Mouse (Mus musculus) ES-CJ7 (cell line): ENCODE data around the gene Parp1.
A peak's percentile ranks its signal among the peaks of the same experiment; 100 is the strongest.
"Not testable (repeated sequence)": the region's sequence is repeated elsewhere in the genome, so short reads cannot be mapped to it uniquely, and the experiment has no call there.

Experiments
- DNase-seq: peaks from one replicate; pipeline ENCODE4 v3.0.0; 2011; ENCODE audit warnings: low read depth, low spot score

The Parp1 gene

DNA sequence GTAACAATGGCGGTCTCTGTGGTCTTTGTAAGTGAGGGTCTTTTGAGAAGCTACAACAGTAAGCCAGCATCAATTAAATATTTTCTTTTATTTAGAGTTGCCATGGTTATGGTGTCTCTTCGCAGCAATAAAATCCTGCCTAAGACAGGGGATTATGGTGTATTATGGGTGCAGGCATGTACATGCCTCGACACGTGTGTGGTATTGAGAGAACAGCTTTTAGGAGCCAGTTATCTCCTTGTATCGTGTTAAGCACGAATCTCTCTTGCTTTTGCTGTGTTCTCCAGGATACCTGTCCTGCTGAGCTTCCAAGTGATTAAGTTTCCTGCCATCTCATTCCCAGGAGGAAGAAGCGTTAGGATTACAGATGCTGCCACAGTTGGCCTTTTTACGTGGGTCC is 9.3 kb upstream of the Parp1 start:
- no peak for DNase-seq

DNA sequence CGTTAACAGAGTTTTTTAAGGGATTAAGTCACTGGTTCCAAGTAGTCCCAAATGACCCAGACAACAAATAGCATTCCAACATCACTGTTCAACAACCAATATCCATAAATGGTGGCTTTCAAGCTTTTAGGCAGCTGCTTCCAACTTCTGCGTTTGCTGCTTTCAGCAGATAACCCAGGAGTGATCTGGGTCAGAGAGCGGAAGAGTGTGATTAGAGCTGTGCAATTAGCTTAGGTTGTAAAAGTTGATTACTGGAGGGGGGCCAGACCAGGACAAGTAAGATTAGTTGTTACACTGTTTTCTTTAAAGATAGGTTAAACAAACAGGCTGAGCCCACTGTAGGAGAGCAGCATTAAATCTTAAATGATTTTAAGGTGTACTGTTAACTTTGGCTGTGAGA is 7.5 kb upstream of the Parp1 start:
- DNase-seq: no peak

DNA sequence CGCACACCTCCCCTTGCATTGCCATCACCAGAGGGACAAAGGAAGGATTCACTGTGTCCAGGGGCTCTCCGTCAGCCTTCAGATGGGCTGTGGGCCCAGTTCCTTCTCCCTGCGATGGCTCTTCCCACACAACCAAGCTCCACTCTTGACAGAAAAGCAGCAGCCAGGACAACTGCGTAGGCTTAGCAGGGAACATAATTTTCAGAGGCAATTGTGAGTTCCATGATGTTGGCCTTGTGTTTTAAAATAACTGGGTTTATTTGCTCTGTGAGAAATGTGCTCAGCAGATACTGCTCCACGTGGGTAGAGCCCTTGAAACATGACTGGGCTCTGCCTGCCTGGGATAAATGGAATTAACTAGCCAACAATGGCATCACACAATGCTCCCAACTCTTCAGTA is 3.8 kb upstream of the Parp1 start:
- DNase-seq: no peak

DNA sequence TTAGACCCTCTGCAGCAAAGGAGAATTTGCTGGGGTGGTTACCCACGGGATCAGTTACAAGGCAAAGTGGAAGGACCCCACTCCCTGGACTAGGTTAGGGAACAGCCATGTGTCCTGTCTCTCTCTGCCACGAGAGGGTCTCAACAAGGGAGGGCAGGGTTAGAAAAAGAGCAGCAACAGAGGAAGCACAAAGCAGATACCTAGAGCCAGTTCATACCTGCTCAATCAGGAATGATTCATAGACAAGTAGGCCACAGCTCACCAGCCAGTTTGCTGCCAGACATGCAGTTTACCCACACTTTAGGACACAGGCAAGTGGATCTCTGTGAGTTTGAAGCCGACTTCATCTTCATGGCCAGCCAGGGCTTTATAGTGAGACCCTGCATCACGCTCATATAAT is 963 bp upstream of the Parp1 start:
- peak; percentile 86 for DNase-seq

DNA sequence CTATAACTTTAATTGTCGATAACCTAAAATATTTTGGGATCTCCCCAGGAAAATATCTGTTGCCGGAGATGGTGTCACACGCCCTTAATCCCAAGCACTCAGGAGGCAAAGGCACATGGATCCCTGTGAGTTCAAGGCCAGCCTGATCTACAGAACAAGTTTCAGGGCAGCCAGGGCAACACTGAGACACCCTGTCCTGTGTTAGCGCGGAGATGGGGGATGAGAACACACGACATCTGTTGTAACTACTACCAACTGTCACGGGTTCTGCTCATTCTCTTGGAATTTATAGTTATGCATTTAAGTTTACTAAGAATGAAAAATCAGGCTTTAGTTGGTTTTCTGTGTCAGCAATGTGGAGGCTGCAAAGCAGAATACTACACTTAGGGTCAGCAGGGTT is 476 bp upstream of the Parp1 start:
- DNase-seq: peak; percentile 52

DNA sequence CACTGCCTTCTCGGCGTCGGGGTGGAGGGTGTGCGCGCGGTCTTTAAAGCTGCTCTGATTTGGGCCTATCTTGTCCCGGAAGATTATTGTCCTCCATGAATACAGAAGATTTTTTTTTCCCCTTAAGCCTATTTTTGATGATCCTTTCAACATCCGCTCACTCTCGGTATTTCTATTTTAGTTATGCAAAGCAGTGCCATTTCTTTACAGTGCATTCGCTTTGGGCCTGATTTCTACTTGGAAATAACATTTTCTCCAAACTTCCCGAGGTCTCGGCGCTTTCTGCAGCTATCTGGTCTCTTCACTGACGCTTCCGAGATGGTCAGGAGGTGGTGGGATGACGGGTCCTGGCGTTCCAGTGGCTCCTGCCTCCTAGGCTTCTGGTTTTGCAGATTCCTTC is 729 bp downstream of the Parp1 start:
- no peak for DNase-seq

DNA sequence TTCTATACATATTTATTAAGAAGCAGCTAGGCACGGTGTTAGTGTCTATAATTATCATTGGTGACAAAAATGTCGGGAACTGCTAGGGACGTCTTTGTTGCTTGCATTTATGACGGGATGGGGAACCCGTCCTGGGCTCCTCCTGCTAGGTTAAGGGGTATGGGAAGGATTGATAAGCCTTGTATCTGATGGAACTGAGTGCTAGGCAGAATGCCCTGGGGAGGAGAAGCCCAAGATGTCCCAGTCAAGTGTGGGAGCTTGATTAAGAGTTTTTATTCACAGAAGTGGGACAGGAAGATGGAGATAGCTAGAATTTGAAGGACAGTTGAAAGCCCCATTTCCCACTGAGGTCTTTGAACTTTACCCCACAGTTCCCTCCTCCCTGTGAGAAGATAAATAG is 1.5 kb downstream of the Parp1 start:
- DNase-seq: no peak

DNA sequence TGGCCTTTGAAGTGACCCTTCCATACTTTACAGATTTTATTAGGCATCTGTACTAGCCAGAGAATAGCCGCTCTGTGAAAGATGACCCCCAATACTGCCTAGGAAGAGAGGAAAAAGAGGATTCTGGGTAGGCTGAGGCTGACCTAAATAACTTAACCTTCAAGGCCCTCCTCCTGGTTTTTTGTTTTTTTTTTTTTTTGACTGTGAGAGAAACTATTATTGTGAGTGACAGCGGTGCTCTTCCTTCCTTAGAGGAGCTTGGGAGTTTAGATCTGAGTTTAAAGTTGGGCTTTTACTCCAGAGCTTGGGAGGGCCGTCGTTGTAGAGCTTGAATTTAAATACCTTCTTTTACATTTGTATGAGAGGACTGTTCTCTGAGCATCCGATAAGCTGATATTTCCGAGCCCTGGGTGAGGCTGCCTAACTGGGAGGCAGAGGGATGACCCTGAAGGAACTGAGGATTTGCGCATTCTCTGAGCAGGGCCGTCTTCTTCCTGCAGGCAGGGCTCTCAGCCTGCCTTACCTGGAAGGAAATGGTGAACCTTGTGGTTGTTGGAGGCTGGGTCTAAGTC is 2.4 kb downstream of the Parp1 start:
- peak; percentile 98 for DNase-seq

DNA sequence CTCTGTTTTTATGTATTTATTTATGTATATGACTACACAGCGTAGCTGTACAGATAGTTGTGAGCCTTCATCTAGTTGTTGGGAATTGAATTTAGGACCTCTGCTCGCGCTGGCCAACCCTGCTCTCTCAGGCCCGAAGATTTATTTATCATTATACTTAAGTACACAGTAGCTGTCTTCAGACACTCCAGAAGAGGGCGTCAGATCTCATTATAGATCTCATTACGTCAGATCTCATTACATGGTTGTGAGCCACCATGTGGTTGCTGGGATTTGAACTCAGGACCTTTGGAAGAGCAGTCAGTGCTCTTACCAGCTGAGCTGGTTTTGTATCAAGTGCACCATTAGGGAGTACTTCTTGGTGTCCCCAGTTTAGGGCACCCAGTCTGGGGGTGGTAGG is 3.0 kb downstream of the Parp1 start:
- peak; percentile 56 for DNase-seq

DNA sequence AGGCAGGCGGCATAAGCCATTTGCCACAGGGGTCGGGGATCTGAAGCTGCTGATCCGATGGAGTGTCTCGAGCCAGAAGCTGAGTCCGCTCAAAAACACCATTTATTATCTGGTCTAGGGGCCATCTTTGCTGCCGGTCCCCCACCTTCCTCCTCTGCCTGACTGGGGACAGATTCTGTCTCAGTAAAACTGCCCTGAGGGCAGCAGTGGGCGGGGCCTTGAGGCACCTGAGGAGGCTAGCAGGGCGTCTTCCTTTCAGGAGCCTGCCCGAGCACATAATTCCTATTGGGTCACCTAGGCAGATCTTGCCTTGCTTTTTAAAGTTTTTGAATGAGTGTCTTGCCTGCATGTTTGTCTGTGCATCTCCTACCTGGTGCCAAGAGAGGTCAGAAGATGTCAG is 3.4 kb downstream of the Parp1 start:
- peak; percentile 83 for DNase-seq

DNA sequence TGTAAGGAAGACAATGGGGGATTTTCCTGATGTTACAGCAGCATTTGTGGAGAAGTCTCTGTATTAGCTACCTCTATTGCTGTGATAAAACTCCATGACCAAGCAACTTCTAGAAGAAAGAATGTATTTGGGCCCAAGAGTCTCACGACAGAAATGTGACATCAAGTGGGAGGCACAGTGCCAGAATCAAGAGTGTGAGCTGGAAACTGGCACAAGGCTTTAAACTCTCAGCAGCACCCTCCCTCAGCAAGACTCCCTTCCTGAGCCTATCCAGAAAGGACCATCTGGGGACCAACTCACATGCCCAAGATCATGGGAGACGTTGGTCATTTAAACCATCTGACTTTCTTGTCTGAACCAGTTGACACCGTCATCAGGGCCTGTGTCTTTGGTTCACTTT is 7.8 kb downstream of the Parp1 start:
- no peak for DNase-seq

DNA sequence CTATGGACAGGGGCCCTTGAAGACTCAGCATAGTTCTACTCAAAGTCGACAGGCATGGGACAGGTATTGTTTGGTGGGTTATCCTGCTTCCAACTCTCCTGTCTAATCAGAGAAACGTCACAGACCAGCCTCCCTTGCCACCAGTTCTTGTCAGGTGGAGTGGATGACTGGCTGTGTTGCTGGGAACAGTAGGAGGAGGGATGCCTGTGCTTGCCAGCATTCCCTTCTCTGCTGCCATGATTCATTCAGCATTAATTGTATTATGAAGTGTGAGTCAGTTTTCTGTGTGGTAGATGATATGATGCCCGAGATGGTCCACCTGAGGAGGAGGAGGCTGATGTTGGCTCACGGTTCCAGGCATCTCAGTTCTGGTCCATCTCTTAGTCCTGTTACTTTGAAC is 9.1 kb downstream of the Parp1 start:
- DNase-seq: no peak

DNA sequence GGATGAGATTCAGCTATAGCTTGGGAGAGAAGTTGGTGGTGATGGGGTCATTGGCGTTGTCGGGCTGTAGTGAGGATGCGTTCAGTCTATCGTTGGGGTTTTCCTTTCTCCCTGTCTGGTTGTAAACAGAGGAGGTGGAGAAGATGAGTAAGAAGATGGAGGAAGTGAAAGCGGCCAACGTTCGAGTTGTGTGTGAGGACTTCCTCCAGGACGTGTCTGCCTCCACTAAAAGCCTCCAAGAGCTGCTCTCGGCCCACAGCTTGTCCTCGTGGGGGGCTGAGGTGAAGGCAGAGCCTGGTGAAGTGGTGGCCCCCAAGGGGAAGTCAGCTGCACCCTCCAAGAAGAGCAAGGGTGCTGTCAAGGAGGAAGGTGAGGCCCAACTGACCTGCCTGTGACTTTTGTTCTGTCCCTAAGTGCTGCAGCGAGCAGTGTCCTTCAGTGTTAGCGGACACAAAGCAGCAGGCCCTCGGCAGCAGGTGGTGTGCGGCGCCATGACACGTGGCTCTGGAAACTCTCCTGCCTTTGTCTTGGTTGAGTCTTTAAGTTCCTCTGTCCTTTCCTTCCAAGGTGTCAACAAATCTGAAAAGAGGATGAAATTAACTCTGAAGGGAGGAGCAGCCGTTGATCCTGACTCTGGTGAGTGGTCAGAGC is 19.2 kb downstream of the Parp1 start:
- no peak for DNase-seq

DNA sequence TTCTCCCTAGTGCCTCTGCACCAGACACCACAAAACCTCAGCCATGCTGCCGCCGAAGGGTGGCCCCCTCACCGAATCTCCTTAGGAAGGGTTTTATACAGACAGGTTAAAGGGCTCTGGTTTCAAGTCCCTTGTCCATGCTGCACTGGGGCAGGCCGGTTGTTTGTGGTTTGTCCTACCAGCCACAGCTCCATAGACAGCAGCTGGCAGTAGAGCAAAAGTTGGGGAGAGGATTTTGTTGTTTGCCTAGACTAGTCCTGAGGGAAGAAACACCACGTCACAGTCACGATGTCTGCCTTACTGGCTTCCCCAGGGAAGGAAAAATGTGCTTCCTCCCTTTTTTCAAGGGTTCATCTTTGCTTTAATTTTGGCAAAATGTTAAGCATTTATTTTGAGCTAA is 31.9 kb downstream of the Parp1 start:
- DNase-seq: no peak

DNA sequence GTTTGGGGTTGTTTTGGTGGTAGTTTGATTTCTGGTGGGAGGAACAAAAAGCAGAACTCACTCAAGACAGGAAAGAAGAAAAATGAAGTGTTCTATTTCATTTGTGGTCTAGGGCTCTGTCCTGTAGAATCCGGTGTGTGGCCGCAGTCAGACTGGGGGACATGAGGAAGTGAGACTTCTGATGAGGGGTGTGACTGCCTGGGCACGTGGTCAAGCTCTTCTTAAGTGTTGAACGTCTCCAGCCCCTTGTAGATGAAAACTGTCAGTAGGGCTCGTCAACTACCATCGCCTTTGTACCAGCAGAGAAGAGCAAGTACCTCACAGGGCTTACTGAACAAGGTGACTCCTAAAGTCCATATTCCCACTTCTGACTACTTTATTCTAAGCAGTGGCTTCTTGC is 33.1 kb downstream of the Parp1 start:
- no peak for DNase-seq

DNA sequence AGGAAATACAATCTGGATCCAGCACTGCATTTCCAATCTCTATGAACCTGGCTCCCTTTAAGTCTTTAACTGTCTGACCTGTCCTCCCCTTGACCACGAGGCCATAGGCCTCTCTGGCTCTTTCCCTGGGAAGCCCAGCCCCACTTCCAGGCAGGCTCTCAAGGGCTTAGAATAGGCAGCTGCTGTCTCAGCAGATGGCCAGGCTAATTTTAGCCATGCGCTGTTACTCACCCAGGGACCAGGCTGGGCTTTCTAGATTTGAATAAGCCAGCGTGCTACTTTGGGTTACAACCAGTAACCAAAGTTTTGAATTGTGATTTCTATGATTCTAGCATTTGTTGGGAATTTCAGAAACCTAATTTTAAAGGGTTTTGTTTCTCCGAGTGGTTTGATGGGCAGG is 35.9 kb downstream of the Parp1 start:
- no peak for DNase-seq

DNA sequence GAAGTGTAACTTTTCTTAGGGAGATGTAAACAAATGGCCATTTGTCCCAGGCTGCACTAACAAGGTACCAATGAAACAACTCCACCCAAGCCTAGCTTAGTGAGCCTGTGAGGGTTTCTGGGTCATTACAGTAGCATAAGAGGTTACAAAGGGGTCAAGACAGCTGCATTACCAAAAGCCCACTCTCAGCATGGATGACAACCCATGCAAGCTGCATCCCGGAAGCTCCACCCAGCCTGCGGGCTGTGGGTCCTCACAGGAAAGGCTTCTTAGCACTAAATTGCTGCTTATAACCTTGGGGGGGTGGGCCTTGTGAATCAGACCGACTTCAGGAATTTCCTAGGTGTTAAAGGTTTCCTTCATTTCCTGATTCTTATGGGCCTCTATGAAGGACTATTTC is 37.4 kb downstream of the Parp1 start:
- DNase-seq: peak; percentile 77

DNA sequence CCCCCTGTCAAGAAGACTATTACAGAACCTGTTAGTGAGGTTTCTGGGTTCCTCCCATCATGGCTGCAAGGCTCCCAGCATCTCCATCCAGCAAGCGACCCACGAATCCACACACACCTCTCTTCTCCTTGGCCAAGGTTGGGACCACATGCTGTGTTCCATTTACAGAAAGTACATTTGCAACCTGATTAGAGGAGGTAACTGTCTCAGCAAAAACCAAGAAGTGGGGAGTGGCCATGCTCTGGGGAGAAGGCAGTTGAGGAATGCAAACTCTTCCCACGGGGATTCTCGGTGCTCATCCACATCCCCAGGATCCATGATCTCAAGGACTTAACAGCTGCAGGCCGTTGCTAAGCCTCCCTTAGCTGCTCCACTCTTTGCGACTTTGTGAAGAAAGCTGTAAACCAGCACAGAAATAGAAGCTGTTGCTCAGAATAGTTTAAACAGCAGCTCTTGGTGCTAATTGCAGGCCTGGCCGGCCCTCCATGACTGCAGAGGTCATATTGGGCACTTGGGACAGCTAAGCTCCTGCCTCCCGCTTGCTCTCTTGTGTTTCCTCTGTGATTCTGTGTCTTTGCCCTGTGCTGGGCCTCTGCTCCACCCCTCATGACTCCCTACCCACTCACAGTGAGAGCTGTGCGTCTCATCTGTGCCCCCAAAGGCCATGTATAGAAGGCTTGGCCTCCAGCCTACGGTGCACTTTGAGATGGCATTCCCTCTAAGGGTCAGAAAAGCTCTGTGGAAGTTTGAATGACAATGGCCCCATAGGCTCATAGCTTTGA is 38.3 kb downstream of the Parp1 start:
- peak; percentile 95 for DNase-seq

DNA sequence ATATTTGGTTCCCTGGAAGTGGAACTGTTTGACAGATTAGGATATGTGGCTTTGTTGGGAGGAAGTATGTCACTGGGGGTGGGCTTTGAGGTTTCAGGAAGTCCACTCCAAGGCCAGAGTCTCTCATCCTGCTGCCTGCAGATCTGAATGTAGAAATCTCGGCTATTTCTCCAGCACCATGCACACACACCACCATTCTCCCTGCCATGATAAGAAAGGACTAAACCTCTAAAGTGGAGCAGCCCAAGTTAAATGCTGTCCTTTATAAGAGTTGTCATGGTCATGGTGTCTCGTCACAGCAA is 38.8 kb downstream of the Parp1 start:
- DNase-seq: no peak

DNA sequence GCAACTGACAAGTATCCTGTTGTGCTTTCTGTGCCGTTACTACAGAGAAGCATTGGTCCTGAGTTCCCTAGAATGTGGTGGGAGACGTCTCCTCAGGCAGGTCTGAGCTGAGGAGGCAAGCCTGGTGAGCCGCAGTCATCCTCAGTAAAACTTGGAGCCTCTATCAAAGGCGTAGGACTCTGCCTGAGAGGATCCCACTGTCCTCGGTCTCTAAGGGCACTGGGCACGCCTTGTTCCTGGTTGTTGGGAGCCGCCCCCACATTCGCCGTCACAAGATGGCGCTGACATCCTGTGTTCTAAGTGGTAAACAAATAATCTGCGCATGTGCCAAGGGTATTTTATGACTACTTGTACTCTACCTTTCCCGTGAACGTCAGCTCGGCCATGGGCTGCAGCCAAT is 43.1 kb downstream of the Parp1 start:
- not testable (repeated sequence) for DNase-seq

DNA sequence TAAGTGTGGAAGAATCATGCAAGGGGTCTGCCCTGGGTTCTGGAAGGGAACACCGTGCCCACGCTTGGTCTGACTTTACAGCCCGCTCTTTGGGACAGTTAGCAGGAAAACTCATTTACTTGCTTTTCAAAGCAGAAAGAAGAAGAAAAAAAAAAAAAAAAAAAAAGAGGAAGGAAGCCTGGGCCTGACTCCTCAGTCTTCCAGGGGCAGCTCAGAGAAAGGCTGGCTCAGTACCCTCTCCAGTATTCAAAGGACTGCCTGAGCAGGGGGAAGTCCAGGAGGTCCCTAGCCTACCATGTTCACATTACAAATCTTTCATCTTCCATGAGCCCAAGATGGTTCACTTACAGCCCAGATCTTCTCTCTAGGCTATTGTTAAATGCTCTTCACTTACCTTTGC is 48.0 kb downstream of the Parp1 start:
- DNase-seq: no peak

DNA sequence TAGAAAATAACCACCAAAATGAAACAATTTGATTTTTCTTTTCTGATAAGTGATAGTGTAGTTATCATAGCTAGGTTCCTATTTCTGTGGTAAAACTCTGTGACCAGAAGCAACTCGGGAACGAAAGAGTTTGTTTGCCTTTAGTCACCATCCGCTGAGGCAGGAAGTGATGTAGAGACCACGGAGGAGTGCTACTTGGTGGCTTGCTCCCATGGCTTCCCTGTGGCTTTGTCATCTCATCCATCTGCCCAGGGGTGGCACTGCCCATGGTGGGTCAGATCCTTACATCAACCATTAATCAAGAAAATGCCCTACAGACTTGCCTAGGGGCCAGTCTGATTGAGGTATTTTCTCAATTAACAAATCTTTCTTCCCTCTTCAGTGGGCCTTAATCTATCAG is 53.7 kb downstream of the Parp1 start:
- DNase-seq: no peak

DNA sequence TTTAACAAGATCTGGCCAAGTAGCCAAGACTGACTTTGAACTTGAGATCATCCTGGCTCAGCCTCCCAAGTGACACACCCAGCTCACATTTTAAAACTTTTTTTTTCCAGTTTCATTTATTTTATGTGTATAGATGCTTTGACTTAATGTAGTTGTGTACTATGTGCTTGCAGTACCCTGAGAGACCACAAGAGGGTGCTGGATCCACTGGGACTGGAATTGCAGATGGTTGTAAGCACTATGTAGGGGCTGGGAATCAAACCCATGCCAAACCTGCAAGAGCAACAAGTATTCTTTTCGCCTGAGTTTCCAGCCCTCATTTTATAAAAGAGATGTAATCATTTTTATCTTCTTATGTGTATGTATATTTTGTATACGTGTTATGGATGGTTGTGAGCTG is 55.2 kb downstream of the Parp1 start:
- DNase-seq: peak; percentile 80
